Mouse (Mus musculus) bone marrow, adult 2 months (tissue): ENCODE measurements around the gene Adamts14. TPM values are rescaled to one million over a fixed set of nuclear protein-coding genes. Genes with fewer than 3 reads are reported as not detected.

Experiments
- H3K27ac ChIP-seq: fragments of 200-500 bp; 2 replicates; pipeline ENCODE4 v1.5.1; 2012; ENCODE audit warnings: low read depth, mild to moderate bottlenecking, control low read depth, inconsistent platforms, low read length; ENCODE audit not compliant: control insufficient read depth, poor library complexity, insufficient read depth
- H3K4me1 ChIP-seq: fragments of 200-500 bp; 2 replicates; pipeline ENCODE4 v1.6.1; 2011; ENCODE audit warnings: low read length; ENCODE audit not compliant: control insufficient read depth, insufficient read depth
- H3K4me3 ChIP-seq: fragments of 200-500 bp; replicated peaks from 2 replicates; pipeline ENCODE3; 2011; ENCODE audit warnings: mild to moderate bottlenecking, low read depth, low read length, control low read depth; ENCODE audit not compliant: control insufficient read depth
- CTCF ChIP-seq: fragments of 200-500 bp; IDR thresholded peaks from 2 replicates; pipeline ENCODE4 v1.5.1; 2011; ENCODE audit warnings: low read length, control low read depth; ENCODE audit not compliant: control insufficient read depth, insufficient read depth
- POLR2A ChIP-seq: fragments of 200-500 bp; IDR thresholded peaks from 2 replicates; pipeline ENCODE4 v1.6.1; 2011; ENCODE audit warnings: low read depth, mild to moderate bottlenecking, control low read depth, low read length, borderline replicate concordance; ENCODE audit not compliant: control insufficient read depth
- whole genome bisulfite sequencing: fragments of 180-500 bp; shearing (Covaris S2); methylation state at CpG from one replicate; pipeline ENCODE4 v1.1.7; 2018; 5-methylcytosine and 5-hydroxymethylcytosine counted together
- polyA plus RNA-seq: library from polyadenylated mRNA; stranded (reverse); fragments of >200 nt; gene quantifications from 2 replicates; pipeline ENCODE4 v1.2.4, GENCODE M21; 2011; ENCODE audit warnings: low replicate concordance; ENCODE audit not compliant: missing spikeins, insufficient read depth, insufficient read length

Adamts14 gene
- polyA plus RNA-seq, 1 experiment: 3.6 TPM

- WGBS: 74% methylated on average over 2 of the region's 2 CpGs
- Histone ChIP-seq H3K27ac (no peak overlapping the region), H3K4me3 (no peak overlapping the region), H3K4me1 (peaks cover 2% of the 10 kb centered on the region)
- TF ChIP-seq CTCF (no peak), POLR2A (no peak)
These were observed 116.8 kb downstream of the Adamts14 start for GRCm38 (mm10) chr10:61156453-61156852.

- TF ChIP-seq POLR2A: no peak
- TF ChIP-seq CTCF: no peak
- Histone ChIP-seq H3K4me3 (no peak overlapping the region), H3K4me1 (peaks cover 2% of the 10 kb centered on the region), H3K27ac (no peak overlapping the region)
- 73% methylated on average over 3 of the region's 3 CpGs for WGBS
These were observed 117.6 kb downstream of the Adamts14 start for GRCm38 (mm10) chr10:61155611-61156010.

GRCm38 (mm10) chr10:61152131-61152530 is 121.1 kb downstream of the Adamts14 start:
- Histone ChIP-seq H3K27ac (no peak overlapping the region), H3K4me3 (no peak overlapping the region), H3K4me1 (no peaks in the 10 kb centered on the region)
- no peak for TF ChIP-seq CTCF
- TF ChIP-seq POLR2A: no peak

GRCm38 (mm10) chr10:61150616-61151015 is 122.6 kb downstream of the Adamts14 start:
- Histone ChIP-seq H3K4me1 (no peaks in the 10 kb centered on the region), H3K27ac (no peak overlapping the region), H3K4me3 (no peak overlapping the region)
- TF ChIP-seq POLR2A: no peak
- TF ChIP-seq CTCF: no peak
- WGBS: 74% methylated on average over 6 of the region's 6 CpGs

- 64% methylated on average over 3 of the region's 3 CpGs for WGBS
- H3K4me3 ChIP-seq: no peak overlapping the region
- H3K4me1 ChIP-seq: no peaks in the 10 kb centered on the region
- H3K27ac ChIP-seq: no peak overlapping the region
- TF ChIP-seq CTCF: no peak
- no peak for TF ChIP-seq POLR2A
These were observed 123.8 kb downstream of the Adamts14 start for GRCm38 (mm10) chr10:61149476-61149875.

GRCm38 (mm10) chr10:61147157-61148040 is 125.8 kb downstream of the Adamts14 start, which contains the start of gene Sgpl1:
Gene Sgpl1 (minus strand): TSS chr10:61147703.
- WGBS: 1% methylated on average over 82 of the region's 82 CpGs
- no peaks in the 10 kb centered on the region; the same call in 1 of the 2 replicates for H3K4me1 ChIP-seq
- peak; percentile 82 for TF ChIP-seq CTCF
- TF ChIP-seq POLR2A: peak; percentile 36; the same call in 1 of the 2 replicates

More at GRCm38 (mm10) chr10:61147157-61148040, 125.8 kb downstream of the Adamts14 start, which contains the start of gene Sgpl1:
- Histone ChIP-seq H3K27ac (peak within 1 kb of the TSS; percentile 99), H3K4me3 (peak within 1 kb of the TSS; percentile 96)

Other genes starting within 250 kb of the Adamts14 start
- 3.6 and 5.2 TPM in 2 replicates for gene Pcbd1, start 184.1 kb downstream of the Adamts14 start, polyA plus RNA-seq
- 10.5 and 18.7 TPM in 2 replicates for gene Sgpl1, start 125.7 kb downstream of the Adamts14 start, polyA plus RNA-seq
- gene Tbata, start 101.5 kb downstream of the Adamts14 start, polyA plus RNA-seq: 7.3 TPM in 1 of 2 replicates, not detected in the other
- gene Prf1, start 24.4 kb upstream of the Adamts14 start, polyA plus RNA-seq: 0.79 and 1.0 TPM in 2 replicates
- 1.8 and 4.1 TPM in 2 replicates for gene Pald1, start 110.1 kb upstream of the Adamts14 start, polyA plus RNA-seq
- gene Nodal, start 144.5 kb upstream of the Adamts14 start, polyA plus RNA-seq: 4.3 TPM in 1 of 2 replicates, not detected in the other
- 25.6 and 39.8 TPM in 2 replicates for gene Eif4ebp2, start 179.2 kb upstream of the Adamts14 start, polyA plus RNA-seq
- 4.5 and 7.2 TPM in 2 replicates for gene Lrrc20, start 202.4 kb upstream of the Adamts14 start, polyA plus RNA-seq